Mouse (Mus musculus) kidney, postnatal 36 days (tissue): ENCODE measurements at regions not wholly inside any gene's neighbourhood (a gene's known extent, or its start where the extent isn't known, plus 50 kb on each side); places are given as distances from the start of the nearest gene placed in this dataset.

Experiments
- DNase-seq, 2 experiments: peaks; one replicate each; pipeline ENCODE4 v3.0.0; 2021 to 2022; ENCODE audit warnings: mixed read lengths in 2 of 2

GRCm38 (mm10) chr4:69971721-69972120 is 438.5 kb downstream of the Cdk5rap2 start:
- no peak for DNase-seq

- no peak for DNase-seq
Observed at GRCm38 (mm10) chr4:69968424-69968823, 441.8 kb downstream of the Cdk5rap2 start.
